Mouse (Mus musculus) frontal cortex, postnatal 25 days (tissue): ENCODE measurements around the gene Cfap58.

Source experiments
- DNase-seq, 2 experiments: peaks; one replicate each; pipeline ENCODE4 v3.0.0; 2022; ENCODE audit warnings: low spot score in 2 of 2

Cfap58 gene

DNA sequence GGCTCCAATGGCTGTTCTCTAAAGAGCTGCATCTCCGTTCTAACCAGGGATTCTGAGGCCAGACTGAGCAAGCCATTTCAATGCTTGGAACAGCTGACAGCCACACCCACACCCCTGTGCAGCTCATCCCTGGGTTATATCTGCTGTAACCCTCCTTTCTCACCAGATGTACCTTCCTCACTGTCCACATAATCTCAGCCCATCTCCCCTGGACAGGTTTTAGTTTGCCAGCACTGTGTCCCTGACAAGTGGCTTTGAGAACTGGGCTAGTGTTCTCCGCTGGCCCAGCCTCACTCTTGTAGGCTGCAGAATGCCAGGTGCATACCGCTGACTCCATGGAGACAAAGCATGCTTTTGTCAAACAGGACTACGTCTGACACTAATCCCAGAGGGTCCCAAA lies 20.1 kb upstream of the Cfap58 start:
- DNase-seq, result no peak

DNA sequence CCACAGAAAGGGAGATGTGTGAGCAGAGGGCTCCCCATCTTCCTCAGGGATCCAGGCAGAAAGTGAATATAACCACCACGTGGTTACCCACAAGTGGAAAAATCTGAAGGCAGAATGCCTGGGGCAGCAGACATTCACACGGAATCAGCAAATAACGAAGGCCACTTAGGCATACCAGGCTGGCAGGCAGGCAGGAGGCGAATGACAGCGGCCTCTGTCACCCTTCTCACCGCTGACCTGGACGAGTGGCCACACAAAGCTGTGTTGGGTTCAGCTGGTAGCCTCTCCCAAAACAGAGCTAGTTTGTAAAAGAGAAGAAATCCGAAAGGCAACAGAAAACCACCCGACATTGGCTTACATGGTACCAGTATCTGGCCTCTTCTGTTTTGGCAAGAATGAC lies 19.5 kb upstream of the Cfap58 start:
- no peak for DNase-seq

- no peak for DNase-seq
Observed at GRCm38 (mm10) chr19:47918455-47919101, 18.9 kb upstream of the Cfap58 start.

- peak; percentile 30 to 48 for DNase-seq
Observed at GRCm38 (mm10) chr19:47919126-47919965, 18.1 kb upstream of the Cfap58 start, which contains the start of the genes Cfap43 and Itprip. Gene Cfap43, minus strand, starts transcription at chr19:47919287. Gene Itprip, minus strand, starts transcription at chr19:47919299.

- DNase-seq, result no peak
Observed at GRCm38 (mm10) chr19:47919966-47920375, 17.5 kb upstream of the Cfap58 start.

GRCm38 (mm10) chr19:47925819-47926218 lies 11.7 kb upstream of the Cfap58 start:
- no peak for DNase-seq

DNA sequence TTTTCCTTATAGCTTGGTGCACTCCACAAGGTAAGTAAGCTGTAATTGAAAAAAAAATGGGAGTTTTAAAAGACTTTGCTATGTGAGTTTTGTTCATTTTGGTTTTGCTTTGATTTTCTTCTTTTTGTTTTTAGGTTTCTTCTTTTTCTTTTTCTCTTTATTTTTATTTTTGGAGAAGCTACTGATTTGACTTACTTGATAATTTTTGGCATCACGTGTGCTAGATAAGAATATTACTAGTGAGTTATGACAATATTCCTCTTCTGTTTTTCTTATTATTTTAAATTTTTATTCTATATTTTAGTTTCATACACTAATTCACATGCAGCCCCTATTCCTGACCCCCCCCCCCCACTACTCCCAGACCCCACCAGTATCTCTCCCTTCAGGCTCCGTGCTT lies 10.4 kb upstream of the Cfap58 start:
- no peak for DNase-seq

GRCm38 (mm10) chr19:47929043-47929442 lies 8.4 kb upstream of the Cfap58 start:
- DNase-seq, result no peak

DNA sequence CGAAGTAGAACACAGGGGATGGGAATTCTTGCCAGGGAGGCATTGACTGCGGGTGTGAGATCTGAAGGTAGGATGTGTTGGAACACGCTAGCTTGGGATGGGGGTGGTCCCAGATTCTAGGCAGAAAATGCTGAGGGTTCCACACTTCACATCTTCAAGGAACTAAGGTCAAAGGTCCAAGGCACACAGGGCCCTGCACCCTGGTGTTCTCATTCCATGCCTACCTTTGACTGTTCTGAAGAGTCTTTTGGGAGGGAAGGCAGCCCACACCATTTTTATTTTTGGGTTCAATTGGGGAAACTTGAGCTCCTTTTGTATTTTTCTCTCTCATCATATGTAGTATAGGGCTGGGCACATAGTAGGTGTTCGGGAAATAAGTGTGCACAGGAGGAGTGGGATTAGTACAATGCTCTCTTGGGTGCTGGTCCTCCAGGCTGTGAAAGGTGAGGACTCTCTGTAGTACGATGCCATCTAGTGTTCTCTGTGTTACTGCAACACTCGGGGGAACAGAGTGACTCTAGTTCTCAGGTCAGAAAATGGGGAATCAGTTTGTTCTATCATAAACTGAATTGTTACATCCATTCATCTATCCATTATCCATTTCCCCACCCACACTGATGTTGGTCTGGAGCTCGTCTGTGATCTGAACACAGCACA lies 5.4 kb upstream of the Cfap58 start:
- DNase-seq, result no peak

- no peak for DNase-seq
Observed at GRCm38 (mm10) chr19:47934146-47934545, 3.3 kb upstream of the Cfap58 start.

GRCm38 (mm10) chr19:47934636-47935238 lies 2.7 kb upstream of the Cfap58 start:
- DNase-seq, result no peak

- DNase-seq, result no peak
Observed at GRCm38 (mm10) chr19:47935530-47935929, 1.9 kb upstream of the Cfap58 start.

DNA sequence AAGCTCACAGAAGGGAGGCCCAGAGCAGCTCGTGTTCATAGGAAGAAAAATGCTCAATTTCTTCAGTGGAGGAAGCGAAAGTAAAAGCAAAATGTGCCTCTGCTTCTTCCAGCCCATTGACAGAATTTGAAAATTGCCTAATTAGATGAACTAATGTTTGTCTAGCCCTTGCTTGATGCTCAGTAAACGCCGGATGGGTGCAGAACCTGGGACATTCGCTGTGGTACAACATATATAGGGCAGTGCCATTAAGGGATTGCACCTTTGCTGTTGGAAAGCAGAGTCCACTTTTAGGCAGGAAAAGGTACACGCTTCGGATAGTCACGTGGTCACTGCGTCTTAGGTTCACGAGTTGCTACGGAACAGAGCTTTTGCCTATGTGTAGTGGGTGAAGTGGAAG lies 985 bp upstream of the Cfap58 start:
- no peak for DNase-seq

GRCm38 (mm10) chr19:47936938-47937337 lies 537 bp upstream of the Cfap58 start:
- no peak for DNase-seq

- DNase-seq, result no peak
Observed at GRCm38 (mm10) chr19:47939361-47939760, 1.9 kb downstream of the Cfap58 start.

- no peak for DNase-seq
Observed at GRCm38 (mm10) chr19:47946821-47947465, 9.5 kb downstream of the Cfap58 start.

- no peak for DNase-seq
Observed at GRCm38 (mm10) chr19:47950946-47951345, 13.5 kb downstream of the Cfap58 start.

DNA sequence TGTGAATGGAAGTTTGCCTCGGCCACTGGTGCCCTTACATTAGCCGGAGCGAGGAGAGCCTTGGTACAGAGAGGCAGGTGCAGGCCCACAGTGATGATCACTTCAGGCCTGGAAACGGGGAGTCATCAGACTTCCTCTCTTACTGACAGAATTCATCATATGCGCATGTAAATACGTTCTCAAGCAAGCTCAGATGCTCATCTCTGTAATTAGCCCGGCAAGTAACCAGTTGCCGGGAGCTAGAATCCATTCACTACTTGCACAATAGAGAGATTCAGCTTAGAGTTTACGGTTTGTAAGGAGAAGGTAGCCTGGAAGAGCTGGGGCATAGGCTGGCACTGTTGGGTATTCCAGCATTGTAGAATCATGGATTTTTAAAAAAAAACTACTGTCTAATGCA lies 15.7 kb downstream of the Cfap58 start:
- no peak for DNase-seq

DNA sequence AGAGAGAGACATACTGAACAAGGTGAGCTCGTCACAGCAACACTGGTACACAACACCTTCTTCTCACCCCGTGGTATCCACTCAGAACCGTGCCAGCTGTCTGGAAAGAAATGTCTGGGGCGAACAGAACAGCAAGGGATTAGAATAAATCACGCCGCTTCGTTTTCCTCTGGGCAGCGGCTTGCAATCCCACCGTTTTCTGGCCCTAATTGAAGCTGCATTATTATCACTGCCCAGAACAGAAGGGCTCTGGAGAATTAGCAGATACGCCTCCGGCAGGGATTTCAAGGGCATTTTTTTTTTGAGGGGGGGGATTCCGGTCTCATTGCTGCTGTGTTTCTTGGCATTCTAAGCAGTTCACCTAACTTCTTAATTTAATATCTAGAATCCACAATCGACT lies 20.7 kb downstream of the Cfap58 start:
- no peak for DNase-seq

DNA sequence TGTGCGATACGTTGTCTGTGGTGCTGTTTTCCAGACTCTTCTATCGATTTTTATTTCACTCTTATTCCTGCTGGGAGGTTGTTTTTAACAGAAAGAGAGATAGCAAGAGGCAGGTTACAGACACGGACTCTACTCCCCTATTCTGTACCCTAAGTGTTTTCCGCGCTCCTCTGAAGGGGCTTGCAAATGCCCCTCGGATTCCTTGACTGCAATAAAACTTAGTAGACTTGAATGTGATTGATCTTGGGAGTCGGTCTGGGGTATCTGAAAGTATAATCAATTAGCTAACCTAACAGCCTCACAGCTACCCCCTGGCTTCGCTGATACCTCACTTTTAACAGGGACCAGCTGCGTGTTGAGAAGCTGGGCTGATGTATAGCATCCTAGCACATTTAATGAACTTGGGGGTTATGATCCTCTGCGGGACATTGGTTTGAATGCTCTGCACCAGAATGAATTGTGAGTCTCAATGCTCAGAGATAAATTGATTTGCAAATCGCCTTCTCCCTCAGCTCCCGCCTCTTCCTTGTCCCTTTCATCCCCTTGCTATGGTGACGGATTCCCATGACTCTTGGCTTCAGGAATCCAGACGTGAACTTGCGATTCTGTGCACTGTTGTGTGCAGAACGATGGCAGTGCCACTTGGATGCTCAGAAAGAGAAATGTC lies 31.7 kb downstream of the Cfap58 start:
- DNase-seq, result no peak

- no peak for DNase-seq
Observed at GRCm38 (mm10) chr19:47971066-47971465, 33.6 kb downstream of the Cfap58 start.
